Mouse (Mus musculus) liver, embryonic 14.5 days (tissue): Measurements from ENCODE around the gene Ikbip. TPM values are rescaled to one million over a fixed set of nuclear protein-coding genes. Genes with fewer than 3 reads are reported as not detected.

Source experiments
- ATAC-seq: fragments of 200-750 bp; cut with Nextera tagmentation; 2 replicates; pipeline ENCODE4 v1.8.0; 2017; ENCODE audit warnings: moderate number of reproducible peaks, mild to moderate bottlenecking, moderate library complexity; ENCODE audit not compliant: insufficient read depth
- DNase-seq, 3 experiments: peaks; one replicate each; pipeline ENCODE4 v3.0.0-alpha.2; 2012 to 2013; ENCODE audit warnings: low read depth in 3 of 3, low spot score in 3 of 3
- H3K27ac ChIP-seq: fragments of 300-500 bp; sonication (generic); 2 replicates; pipeline ENCODE4 v1.5.1; 2014; ENCODE audit warnings: moderate library complexity, mild to moderate bottlenecking, control low read depth, inconsistent platforms
- H3K27me3 ChIP-seq: fragments of 300-500 bp; sonication (generic); 2 replicates; pipeline ENCODE4 v1.6.1; 2014; ENCODE audit warnings: mild to moderate bottlenecking, low read length, moderate library complexity; ENCODE audit not compliant: control insufficient read depth, insufficient read depth
- H3K36me3 ChIP-seq: fragments of 300-500 bp; sonication (generic); replicated peaks from 2 replicates; pipeline ENCODE4 v1.6.1; 2014; ENCODE audit warnings: low read depth; ENCODE audit not compliant: control insufficient read depth, insufficient read depth
- H3K4me1 ChIP-seq, 2 experiments: fragments of 200-500 bp in 1 of 2; fragments of 300-500 bp in 1 of 2; sonication (generic) in 1 of 2; replicated peaks; 2 replicates each; pipeline ENCODE4 v1.6.1; 2012 to 2014; ENCODE audit warnings: antibody characterized with exemption in 1 of 2, inconsistent platforms in 1 of 2, low read length in 1 of 2; ENCODE audit not compliant: control insufficient read depth in 2 of 2, insufficient read depth in 2 of 2
- H3K4me2 ChIP-seq: fragments of 300-500 bp; sonication (generic); 2 replicates; pipeline ENCODE4 v1.6.1; 2014; ENCODE audit warnings: low read depth, mild to moderate bottlenecking, control low read depth, moderate library complexity
- H3K4me3 ChIP-seq, 2 experiments: fragments of 200-500 bp in 1 of 2; fragments of 300-500 bp in 1 of 2; sonication (generic) in 1 of 2; 2 replicates each; pipeline ENCODE4 v1.5.1; 2012 to 2014; ENCODE audit warnings: low read depth in 2 of 2, low read length in 2 of 2, mild to moderate bottlenecking in 2 of 2, control low read depth in 1 of 2, inconsistent platforms in 1 of 2, moderate library complexity in 1 of 2; ENCODE audit not compliant: insufficient read depth in 1 of 2
- H3K9ac ChIP-seq: fragments of 300-500 bp; sonication (generic); replicated peaks from 2 replicates; pipeline ENCODE4 v1.6.1; 2014; ENCODE audit warnings: mild to moderate bottlenecking, control low read depth, moderate library complexity
- H3K9me3 ChIP-seq: fragments of 300-500 bp; sonication (generic); 2 replicates; pipeline ENCODE4 v1.6.1; 2016; ENCODE audit warnings: low read length, mixed read lengths; ENCODE audit not compliant: control insufficient read depth
- CTCF ChIP-seq: IDR thresholded peaks from 2 replicates; pipeline ENCODE4 v1.5.1; 2016; ENCODE audit warnings: antibody characterized with exemption, low read depth, control low read depth
- EP300 ChIP-seq: IDR thresholded peaks from 2 replicates; pipeline ENCODE4 v1.6.1; 2016; ENCODE audit warnings: antibody characterized with exemption, low read depth
- WGBS: fragments of 180-500 bp; shearing (Covaris S2); extraction: QIAGEN DNeasy Blood & Tissue Kit; methylation state at CpG from one replicate; pipeline ENCODE4 v1.1.7; 2014; ENCODE audit not compliant: insufficient replicate concordance; 5-methylcytosine and 5-hydroxymethylcytosine counted together
- polyA plus RNA-seq, 2 experiments: library from polyadenylated mRNA; depleted of rRNA in 1 of 2; stranded (reverse) in 1 of 2; unstranded in 1 of 2; fragments of >200 nt; fragmentation: Nextera tagmentation in 1 of 2; extraction: Ambion mirVana in 1 of 2; gene quantifications; 2 replicates each; pipeline versions ENCODE4 v1.2.1 to v1.2.3; 2012 to 2014

The Ikbip gene
- polyA plus RNA-seq, 2 experiments = 4.0 to 7.9 TPM

GRCm38 (mm10) chr10:91060742-91061141 is 22.0 kb upstream of the Ikbip start:
- no peak overlapping the region for H3K4me3 ChIP-seq
- H3K27ac ChIP-seq = no peak overlapping the region
- H3K4me1 ChIP-seq = no peaks in the 10 kb centered on the region
- no peak overlapping the region for H3K9ac ChIP-seq
- ATAC-seq (0 out of 2 replicates have a peak, but pooled peaks have one; percentile 57), DNase-seq (no peak)
- H3K9me3 ChIP-seq = no peaks in the 10 kb centered on the region
- no peak overlapping the region for H3K4me2 ChIP-seq
- H3K27me3 ChIP-seq = no peaks in the 10 kb centered on the region
- H3K36me3 ChIP-seq = no peaks in the 10 kb centered on the region; the same call in none of the 2 replicates
- TF ChIP-seq EP300 = no peak
- peak; percentile 51 for TF ChIP-seq CTCF
- 42% methylated on average over 5 of the region's 5 CpGs for WGBS

GRCm38 (mm10) chr10:91062355-91062754 is 20.4 kb upstream of the Ikbip start:
- peaks cover 6% of the 10 kb centered on the region for H3K36me3 ChIP-seq
- no peaks in the 10 kb centered on the region for H3K9me3 ChIP-seq
- no peak for TF ChIP-seq EP300
- no peak for TF ChIP-seq CTCF
- H3K27ac ChIP-seq = no peak overlapping the region
- no peak overlapping the region for H3K9ac ChIP-seq
- no peak overlapping the region for H3K4me3 ChIP-seq
- no peaks in the 10 kb centered on the region for H3K4me1 ChIP-seq
- H3K27me3 ChIP-seq = no peaks in the 10 kb centered on the region
- 70% methylated on average over 6 of the region's 6 CpGs for WGBS
- H3K4me2 ChIP-seq = no peak overlapping the region
- ATAC-seq = no peak
- no peak for DNase-seq

GRCm38 (mm10) chr10:91071768-91072167 is 11.0 kb upstream of the Ikbip start:
- Histone ChIP-seq H3K4me2 (no peak overlapping the region), H3K4me1 (no peaks in the 10 kb centered on the region), H3K4me3 (no peak overlapping the region), H3K27ac (no peak overlapping the region), H3K27me3 (no peaks in the 10 kb centered on the region), H3K9me3 (no peaks in the 10 kb centered on the region), H3K36me3 (peaks cover 3% of the 10 kb centered on the region; the same call in 1 of the 2 replicates), H3K9ac (no peak overlapping the region)
- DNase-seq = no peak
- 54% methylated on average over 1 of the region's 1 CpGs for WGBS
- TF ChIP-seq CTCF = no peak
- TF ChIP-seq EP300 = no peak
- no peak for ATAC-seq

DNA sequence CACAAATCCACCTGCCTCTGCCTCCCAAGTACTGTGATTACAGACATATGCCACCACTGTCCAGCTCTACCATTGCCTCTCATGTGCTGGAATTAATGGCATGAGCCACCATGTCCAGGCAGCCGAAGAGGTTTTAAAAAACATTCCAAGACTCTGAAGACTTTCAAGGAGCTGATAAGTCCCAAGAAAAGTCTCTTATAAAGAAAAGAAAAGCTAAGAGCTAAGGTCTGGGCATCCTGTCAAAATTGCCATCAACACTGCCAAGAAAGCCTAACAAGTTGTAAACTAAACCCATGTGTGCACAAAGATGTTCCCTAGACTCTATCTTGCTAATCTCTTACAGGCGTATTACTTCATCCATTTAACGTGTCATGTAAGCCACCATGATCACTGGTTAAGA is 9.4 kb upstream of the Ikbip start:
- H3K27me3 ChIP-seq = no peaks in the 10 kb centered on the region
- H3K4me1 ChIP-seq = no peaks in the 10 kb centered on the region
- TF ChIP-seq EP300 (no peak), CTCF (no peak)
- no peak for ATAC-seq
- WGBS = 74% methylated on average over 3 of the region's 3 CpGs
- no peak overlapping the region for H3K4me2 ChIP-seq
- peaks cover 5% of the 10 kb centered on the region; the same call in 1 of the 2 replicates for H3K36me3 ChIP-seq
- no peak overlapping the region for H3K4me3 ChIP-seq
- H3K27ac ChIP-seq = no peak overlapping the region
- no peak overlapping the region for H3K9ac ChIP-seq
- no peak for DNase-seq
- H3K9me3 ChIP-seq = no peaks in the 10 kb centered on the region

DNA sequence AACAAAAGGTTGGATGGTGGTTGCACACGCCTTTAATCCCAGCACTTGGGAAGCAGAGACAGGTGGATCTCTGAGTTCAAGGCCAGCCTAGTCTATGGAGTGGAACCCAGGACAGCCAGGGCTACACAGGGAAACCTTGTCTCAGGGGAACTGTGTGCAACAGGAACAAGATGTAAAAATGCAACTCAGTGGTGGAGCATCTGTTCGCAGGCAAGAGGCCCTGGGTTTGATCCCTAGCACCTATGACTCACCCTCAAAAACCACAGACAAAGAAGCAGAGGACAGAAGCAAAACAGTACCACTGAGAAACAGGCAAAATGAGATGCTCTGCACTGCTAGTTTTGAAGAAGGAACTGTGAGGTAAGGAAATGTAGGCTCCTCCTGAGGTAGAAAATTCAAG is 6.1 kb upstream of the Ikbip start:
- TF ChIP-seq EP300 (no peak), CTCF (no peak)
- 65% methylated on average over 2 of the region's 2 CpGs for WGBS
- H3K36me3 ChIP-seq = peaks cover 11% of the 10 kb centered on the region; the same call in 1 of the 2 replicates

More for the DNA sequence above, 6.1 kb upstream of the Ikbip start:
- Histone ChIP-seq H3K9me3 (no peaks in the 10 kb centered on the region), H3K4me1 (no peaks in the 10 kb centered on the region), H3K27me3 (no peaks in the 10 kb centered on the region), H3K4me3 (no peak overlapping the region), H3K27ac (no peak overlapping the region), H3K4me2 (no peak overlapping the region), H3K9ac (no peak overlapping the region)
- DNase-seq (no peak), ATAC-seq (no peak)
